Mouse (Mus musculus) left cerebral cortex, postnatal 10 days (tissue): ENCODE measurements around the gene Col10a1. TPM values are rescaled to one million over a fixed set of nuclear protein-coding genes. Genes with fewer than 3 reads are reported as not detected.
"Not testable (repeated sequence)": the region's sequence is repeated elsewhere in the genome, so short reads cannot be mapped to it uniquely, and the experiment has no call there.

Experiments used
- DNase-seq, 2 experiments: peaks; one replicate each; pipeline ENCODE4 v3.0.0; 2021 to 2022; ENCODE audit warnings: low spot score in 2 of 2, mixed read lengths in 1 of 2; ENCODE audit errors: extremely low spot score in 1 of 2
- intact Hi-C: fragments of 180-260 bp; cut with DNase I; formaldehyde crosslinking; loops from one replicate; pipeline ENCODE4 v1.15.1; 2025
- total RNA-seq, 2 experiments: library from RNA; stranded (reverse); gene quantifications; 2 replicates each; pipeline ENCODE4 v1.2.3; 2021

The Col10a1 gene
- total RNA-seq: under 1 TPM; 0.36 to 0.45 TPM

DNA sequence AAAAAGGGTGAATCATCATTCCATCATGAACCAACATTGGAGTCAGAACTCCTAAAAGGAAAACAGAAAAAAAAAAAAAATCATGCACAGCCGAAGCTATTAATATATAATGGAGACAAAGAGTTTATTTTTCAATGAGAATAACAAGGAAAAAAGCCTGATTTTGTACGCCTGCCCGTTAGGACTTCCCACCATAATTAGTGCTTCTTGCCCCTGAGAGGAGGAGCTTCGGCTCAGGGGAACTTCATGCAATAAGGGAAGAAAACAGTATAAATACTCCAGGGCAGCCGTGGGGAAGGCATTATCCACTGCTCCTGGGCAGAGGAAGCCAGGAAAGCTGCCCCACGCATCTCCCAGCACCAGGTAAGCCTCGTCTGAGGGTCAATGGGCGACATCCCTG is at the start of gene Col10a1:
Gene Col10a1 (plus strand): TSS at position 301 of the 400 bp plus-strand sequence.
- intact Hi-C loops: no loop called here
- DNase-seq: no peak

DNA sequence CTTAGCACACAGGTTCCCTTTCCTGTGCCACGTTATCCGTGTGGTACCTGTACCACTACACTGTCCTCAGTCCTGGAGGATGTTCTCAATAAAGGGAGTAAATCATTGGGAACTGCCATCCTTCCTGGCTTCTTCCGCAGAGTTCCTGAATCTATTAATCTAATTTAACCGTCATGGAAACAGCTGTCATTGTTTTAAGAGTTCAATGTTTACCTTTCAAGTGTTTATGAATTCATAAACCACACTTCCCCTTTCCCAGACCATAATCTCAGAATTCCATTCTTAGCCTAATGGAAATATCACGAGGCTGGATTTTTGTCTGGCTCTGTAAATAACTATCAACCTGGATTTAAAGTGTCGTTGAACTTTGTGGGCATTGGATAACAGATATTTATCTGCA is 48.8 kb upstream of the Col10a1 start:
- intact Hi-C loops: no loop called here

DNA sequence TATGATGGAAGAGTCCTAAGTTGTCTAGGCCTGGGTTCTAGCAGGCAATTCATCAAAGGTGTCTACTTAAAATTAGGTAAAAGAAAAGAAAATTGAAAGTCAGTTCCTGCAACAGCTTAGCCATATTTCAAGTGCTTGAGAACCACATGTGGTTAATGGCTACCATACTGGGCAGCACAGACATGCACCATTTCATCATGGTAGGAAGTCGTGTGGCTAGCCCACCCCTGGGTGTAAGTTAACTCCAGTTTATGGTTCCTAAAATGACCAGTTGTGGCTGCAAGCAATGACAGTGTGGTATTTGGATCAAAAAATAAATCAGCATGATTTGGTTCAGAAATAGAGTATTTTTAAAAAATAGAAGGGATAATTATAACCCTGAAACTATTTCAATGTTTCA is 47.9 kb upstream of the Col10a1 start:
- intact Hi-C loops: no loop called here
- DNase-seq: no peak

More for the DNA sequence above, 48.8 kb upstream of the Col10a1 start:
- DNase-seq: no peak

DNA sequence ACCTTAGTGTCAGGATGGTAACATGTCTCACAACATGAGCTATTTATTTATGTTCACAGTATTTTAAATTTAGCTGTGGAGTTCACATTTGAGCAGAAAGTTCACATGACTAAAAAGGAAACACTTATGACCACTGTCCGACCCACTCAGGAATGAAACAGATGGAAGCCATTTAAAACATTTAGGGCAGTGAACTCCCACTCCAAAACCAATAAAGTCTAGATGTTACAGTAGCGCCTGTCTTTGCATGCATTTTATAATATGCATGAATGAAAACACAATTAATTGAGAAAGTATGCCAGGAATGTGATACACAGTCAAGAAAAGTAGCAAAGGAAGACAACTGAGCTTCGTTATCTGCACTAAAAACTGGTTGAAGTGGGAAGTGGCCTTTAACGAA is 37.6 kb upstream of the Col10a1 start:
- DNase-seq: no peak
- intact Hi-C loops: no loop called here

DNA sequence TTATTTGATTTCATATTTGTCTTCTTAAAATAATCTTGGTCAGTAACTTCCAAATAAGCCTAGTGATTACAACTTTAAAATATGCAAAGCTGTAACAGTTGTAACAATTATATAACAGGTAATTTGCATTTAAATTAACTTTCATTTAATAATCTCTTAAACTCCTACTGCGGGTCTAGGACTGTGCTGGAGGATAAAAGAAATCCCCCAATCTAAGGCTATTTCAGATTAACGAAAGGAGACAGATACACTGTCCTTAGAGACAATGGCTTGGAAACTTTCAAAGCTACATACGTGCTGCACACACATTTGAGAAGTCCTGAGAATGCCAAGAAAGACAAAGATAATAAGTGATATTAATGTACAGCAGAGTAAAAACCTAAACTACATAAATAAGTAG is 31.5 kb upstream of the Col10a1 start:
- intact Hi-C loops: no loop called here
- DNase-seq: no peak

DNA sequence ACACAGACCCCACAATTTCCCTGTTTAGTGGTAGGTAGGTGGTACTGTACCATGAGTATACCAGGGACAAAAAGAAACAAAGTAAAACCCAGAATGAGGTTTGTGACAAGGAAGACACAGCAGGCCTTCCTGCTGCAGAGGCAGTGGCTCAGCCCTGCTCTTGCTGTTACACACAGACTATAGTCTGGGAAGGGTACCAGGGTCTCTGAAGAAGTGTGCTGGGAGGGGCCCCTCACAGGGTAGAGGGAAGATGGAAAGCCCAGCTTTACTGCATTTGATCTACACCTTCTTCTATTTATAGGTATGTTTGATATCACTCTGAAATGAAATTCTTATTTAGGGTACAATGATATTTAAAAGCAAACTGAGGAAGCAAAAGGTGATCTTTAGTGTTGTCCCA is 26.0 kb upstream of the Col10a1 start:
- DNase-seq: peak in 1 of 2 experiments; percentile 28

DNA sequence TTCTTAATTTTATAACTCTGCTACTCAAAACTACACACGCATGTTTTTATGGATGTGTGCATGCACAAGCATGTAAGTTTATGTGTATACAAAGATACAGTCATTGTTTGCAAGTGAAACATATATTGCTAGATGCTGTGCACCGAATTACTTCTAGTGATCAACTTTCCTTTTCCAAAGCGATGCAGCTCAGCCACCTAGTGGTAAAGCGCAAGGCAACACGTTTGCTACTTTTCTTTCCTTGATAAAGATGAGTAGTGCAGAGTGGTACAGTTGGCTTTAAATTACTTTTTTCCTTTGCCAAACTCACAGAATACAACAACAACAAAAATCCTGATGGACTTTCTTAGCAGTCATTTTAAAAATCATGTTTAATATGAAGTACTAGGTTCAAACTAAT is 21.6 kb upstream of the Col10a1 start:
- peak in 1 of 2 experiments; percentile 23 for DNase-seq
- intact Hi-C loops: no loop called here

More for the DNA sequence above, 26.0 kb upstream of the Col10a1 start:
- intact Hi-C loops: no loop called here

DNA sequence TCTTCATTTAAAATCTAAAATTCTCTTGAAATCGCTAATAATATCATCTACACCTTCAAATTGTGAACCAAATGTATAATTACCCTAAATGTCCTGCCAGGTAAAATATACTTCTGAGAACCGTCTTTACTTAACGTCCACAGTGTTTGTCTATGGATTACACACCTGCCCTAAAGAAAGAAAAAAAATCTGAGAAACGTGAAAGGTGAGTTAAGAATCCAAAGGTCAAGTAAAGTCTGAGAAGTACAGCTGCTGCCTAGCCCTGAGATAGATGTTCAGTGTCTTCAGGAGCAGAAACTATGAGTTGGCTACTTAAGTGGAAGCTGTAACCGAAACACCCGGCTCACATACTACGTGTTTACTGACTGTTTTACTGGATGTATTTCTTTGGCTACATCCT is 16.4 kb upstream of the Col10a1 start:
- intact Hi-C loops: no loop called here
- no peak for DNase-seq

DNA sequence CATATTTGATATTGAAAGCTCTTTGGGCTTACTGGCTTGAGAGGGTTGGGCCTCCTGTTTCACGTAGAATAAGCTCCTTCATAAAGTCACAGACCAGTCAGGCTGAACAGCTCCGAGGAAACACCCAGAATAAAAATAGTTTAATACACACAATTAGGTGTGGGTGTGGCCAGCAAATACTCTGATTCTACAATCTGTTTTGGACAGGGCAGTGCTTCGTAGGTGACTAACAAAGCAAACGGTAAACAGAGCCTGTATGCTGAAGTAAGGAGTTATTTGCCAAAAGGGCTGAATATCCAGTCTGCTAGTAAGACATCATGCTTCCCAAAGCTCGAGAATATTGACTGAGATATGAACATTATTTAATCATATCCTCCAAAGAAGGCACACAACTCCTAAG is 4.1 kb upstream of the Col10a1 start:
- no peak for DNase-seq
- intact Hi-C loops: no loop called here

DNA sequence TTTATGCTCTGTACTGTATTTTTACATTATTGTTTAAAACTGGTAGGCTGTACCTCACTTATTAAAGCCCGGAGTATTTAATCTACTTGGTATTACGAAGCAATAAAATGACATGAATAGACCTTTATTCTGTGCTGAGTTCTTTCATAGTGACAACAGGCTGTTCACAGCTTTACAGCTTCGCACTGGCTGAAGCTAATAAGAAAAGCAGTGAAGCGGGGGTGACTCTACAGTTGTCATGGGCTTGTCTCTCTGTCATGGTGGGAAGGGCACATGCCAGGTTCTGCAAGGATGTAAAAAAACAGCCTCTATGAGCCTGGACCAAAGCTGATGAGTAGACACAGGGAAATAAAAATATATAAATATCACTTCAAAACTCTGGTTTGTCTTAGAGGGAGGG is 7.2 kb downstream of the Col10a1 start:
- DNase-seq: no peak
- intact Hi-C loops: no loop called here

DNA sequence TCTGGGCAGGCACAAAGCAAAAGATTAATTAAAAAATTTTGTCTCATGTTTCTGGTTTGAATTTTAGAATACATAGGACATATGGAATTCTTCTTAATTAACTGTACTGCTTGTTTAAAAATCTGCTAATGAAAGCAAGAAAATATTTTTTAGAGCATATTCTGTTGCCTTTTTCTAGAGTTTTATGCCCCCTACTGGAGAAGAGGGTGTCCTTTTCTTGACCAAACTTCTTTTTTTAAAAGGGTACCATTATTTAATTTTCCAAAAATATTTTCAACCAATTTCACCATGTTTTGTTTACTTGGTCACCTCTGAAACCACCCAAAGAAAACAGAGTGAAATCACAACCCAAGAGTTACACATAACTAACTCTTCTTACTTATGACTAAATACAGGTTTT is 9.5 kb downstream of the Col10a1 start:
- intact Hi-C loops: no loop called here
- no peak for DNase-seq

DNA sequence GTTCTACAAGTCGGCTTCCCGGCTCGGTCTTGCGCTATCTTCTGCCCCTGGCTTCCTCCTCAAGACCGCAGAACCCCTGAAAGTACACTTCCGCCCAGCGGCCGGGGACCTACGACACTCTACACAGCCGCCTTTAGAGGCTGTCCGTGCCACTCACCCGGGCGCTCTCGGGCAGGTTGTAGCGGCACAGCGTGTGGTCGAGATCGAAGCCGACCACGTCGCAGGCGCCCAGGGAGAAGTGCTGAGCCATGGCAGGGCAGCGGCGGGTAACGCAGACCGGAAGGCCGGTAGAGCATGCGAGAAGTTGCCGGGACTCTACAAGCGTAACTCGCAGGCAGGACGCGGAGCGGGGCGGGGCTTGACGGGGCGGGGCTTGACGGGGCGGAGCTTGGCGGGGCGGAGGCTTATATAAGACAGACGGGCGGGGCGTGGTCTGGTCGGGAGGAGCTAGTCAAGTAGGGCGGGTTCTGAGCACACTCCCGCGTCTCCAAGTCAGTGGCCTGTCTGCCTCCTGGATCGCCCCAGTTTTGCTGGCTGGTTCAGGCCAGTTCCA is 28.5 kb downstream of the Col10a1 start, which contains the start of gene Nt5dc1:
Gene Nt5dc1 (minus strand): TSS at position 349 of the 553 bp plus-strand sequence.
- DNase-seq: peak; percentile 80 to 95
- intact Hi-C loops: no loop called here

DNA sequence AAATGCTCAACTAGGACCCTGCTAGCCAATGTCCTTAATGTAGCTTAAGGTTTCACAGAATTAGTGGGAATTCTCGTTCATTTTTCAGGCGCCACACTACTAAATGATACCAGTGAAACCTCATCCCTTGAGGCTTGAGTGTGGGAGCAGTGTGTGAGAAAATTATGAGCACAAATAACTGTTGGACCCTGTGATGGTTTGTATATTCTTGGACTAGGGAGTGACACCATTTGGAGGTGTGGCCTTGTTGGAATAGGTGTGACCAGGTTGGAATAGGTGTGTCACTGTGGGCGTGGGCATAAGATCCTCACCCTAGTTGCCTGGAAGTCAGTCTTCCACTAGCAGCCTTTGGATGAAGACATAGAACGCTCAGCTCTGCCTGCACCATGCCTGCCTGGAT is 29.0 kb downstream of the Col10a1 start:
- DNase-seq, intact Hi-C loops: not testable (repeated sequence)

DNA sequence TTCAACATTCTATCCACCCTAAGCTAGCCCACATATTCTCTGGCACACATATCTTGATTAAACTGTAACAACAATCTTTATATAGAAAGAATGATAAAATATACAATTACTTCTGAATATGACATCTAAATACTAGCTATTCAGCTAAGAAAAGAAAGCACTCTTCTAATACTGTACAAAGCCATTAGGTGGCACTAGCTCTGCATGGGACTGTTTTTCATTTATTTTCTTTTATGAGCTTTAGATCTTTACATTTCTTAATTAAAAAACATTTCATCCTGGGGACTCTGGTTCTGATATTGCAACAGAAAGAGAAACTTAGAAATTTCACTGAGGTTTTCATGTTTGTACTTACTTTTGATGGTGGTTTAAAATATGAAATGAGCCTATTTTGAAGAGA is 42.0 kb downstream of the Col10a1 start:
- intact Hi-C loops: no loop called here
- peak in 1 of 2 experiments; percentile 11 for DNase-seq

DNA sequence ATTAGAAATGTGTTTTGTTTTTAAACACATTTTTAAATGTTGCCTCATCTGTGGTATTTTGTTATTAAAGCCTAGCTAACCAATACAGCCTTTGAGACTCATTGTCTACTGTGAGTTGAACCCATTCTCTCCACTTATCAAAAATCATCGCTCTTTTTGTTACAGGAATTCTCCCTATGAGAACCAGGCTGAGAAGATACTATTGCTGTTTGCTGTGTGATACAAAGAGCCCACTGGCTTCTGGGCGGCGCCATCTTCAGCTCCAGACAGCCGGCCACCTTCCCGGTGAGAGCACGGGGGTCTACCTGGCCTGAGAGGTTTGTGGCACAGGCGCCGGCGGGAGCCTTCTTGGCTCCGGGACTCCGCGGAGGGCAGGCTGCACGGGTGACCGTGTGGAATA is 44.4 kb downstream of the Col10a1 start:
- intact Hi-C loops, DNase-seq: not testable (repeated sequence)

Other genes starting within 250 kb of the Col10a1 start
- gene Dse, start 182.3 kb upstream of the Col10a1 start, total RNA-seq: 10 to 100 TPM in 1 of 2 experiments, 1 to 10 TPM in 1; 6.0 to 10.5 TPM
- 100 to 1,000 TPM; 103 to 105 TPM for gene Tspyl1, start 107.8 kb upstream of the Col10a1 start, total RNA-seq
- gene Tspyl4, start 92.5 kb upstream of the Col10a1 start, total RNA-seq: 100 to 1,000 TPM; 335 to 337 TPM
- 1 to 10 TPM; 2.1 to 4.3 TPM for gene Nt5dc1, start 28.6 kb downstream of the Col10a1 start, total RNA-seq
- under 1 TPM; 0.65 to 0.88 TPM for gene Frk, start 93.4 kb downstream of the Col10a1 start, total RNA-seq